Mouse (Mus musculus): ENCODE results near the gene Lce1c. TPM values are rescaled to one million over a fixed set of nuclear protein-coding genes. Genes with fewer than 3 reads are reported as not detected.

Lce1c gene
- polyA plus RNA-seq, 1 experiment from 2014 or later = not detected

- H3K9ac ChIP-seq = no peak within 1 kb of the TSS
- no peaks in the 10 kb centered on the region for H3K27me3 ChIP-seq (replicated peaks)
- no peaks in the 10 kb centered on the region for H3K36me3 ChIP-seq
- no peaks in the 10 kb centered on the region for H3K4me1 ChIP-seq
- 83% methylated on average over 3 of the region's 3 CpGs for WGBS
- no peak for ATAC-seq (ENCODE audit: low FRiP score, low read depth)
- no peak within 1 kb of the TSS for H3K4me2 ChIP-seq (replicated peaks)
- no peak within 1 kb of the TSS for H3K4me3 ChIP-seq
- no peak within 1 kb of the TSS for H3K27ac ChIP-seq
- H3K9me3 ChIP-seq = no peaks in the 10 kb centered on the region
These were observed 41.2 kb downstream of the Lce1c start, which contains the start of gene Lce1f for GRCm38 (mm10) chr3:92720250-92720649. Gene Lce1f, minus strand, starts transcription at chr3:92720350.

- Histone ChIP-seq H3K9ac (no peak overlapping the region), H3K4me2 (replicated peaks) (no peak overlapping the region), H3K36me3 (no peaks in the 10 kb centered on the region), H3K4me1 (no peaks in the 10 kb centered on the region), H3K27ac (no peak overlapping the region), H3K4me3 (no peak overlapping the region), H3K9me3 (no peaks in the 10 kb centered on the region), H3K27me3 (replicated peaks) (no peaks in the 10 kb centered on the region)
- 91% methylated on average over 5 of the region's 5 CpGs for WGBS
- ATAC-seq (ENCODE audit: low FRiP score, low read depth) = no peak
These were observed 43.6 kb downstream of the Lce1c start for GRCm38 (mm10) chr3:92722631-92723030.

Other genes starting within 250 kb of the Lce1c start
- gene Gm9774, start 249.8 kb upstream of the Lce1c start, polyA plus RNA-seq (2016; fragmentation: Nextera tagmentation; extraction: Ambion mirVana) = 7.4 and 8.9 TPM in 2 replicates
- not detected in 2 replicates for gene Sprr2k, start 246.7 kb upstream of the Lce1c start, polyA plus RNA-seq (2016; fragmentation: Nextera tagmentation; extraction: Ambion mirVana)
- gene Sprr1b, start 240.5 kb upstream of the Lce1c start, polyA plus RNA-seq (2016; fragmentation: Nextera tagmentation; extraction: Ambion mirVana) = not detected in 2 replicates
- not detected in 2 replicates for gene Sprr3, start 220.5 kb upstream of the Lce1c start, polyA plus RNA-seq (2016; fragmentation: Nextera tagmentation; extraction: Ambion mirVana)
- gene Sprr1a, start 193.4 kb upstream of the Lce1c start, polyA plus RNA-seq (2016; fragmentation: Nextera tagmentation; extraction: Ambion mirVana) = not detected in 2 replicates
- gene Sprr4, start 178.8 kb upstream of the Lce1c start, polyA plus RNA-seq (2016; fragmentation: Nextera tagmentation; extraction: Ambion mirVana) = not detected in 2 replicates
- gene 2310046K23Rik, start 144.7 kb upstream of the Lce1c start, polyA plus RNA-seq (2016; fragmentation: Nextera tagmentation; extraction: Ambion mirVana) = not detected in 2 replicates
- gene Ivl, start 105.5 kb upstream of the Lce1c start, polyA plus RNA-seq (2016; fragmentation: Nextera tagmentation; extraction: Ambion mirVana) = 0.10 and 0.13 TPM in 2 replicates
- not detected in 2 replicates for gene Smcp, start 90.2 kb upstream of the Lce1c start, polyA plus RNA-seq (2016; fragmentation: Nextera tagmentation; extraction: Ambion mirVana)
- not detected in 2 replicates for gene 2210017I01Rik, start 71.8 kb upstream of the Lce1c start, polyA plus RNA-seq (2016; fragmentation: Nextera tagmentation; extraction: Ambion mirVana)
- gene Lce6a, start 57.6 kb upstream of the Lce1c start, polyA plus RNA-seq (2016; fragmentation: Nextera tagmentation; extraction: Ambion mirVana) = not detected in 2 replicates
- not detected in 2 replicates for gene Lce1a1, start 30.9 kb upstream of the Lce1c start, polyA plus RNA-seq (2016; fragmentation: Nextera tagmentation; extraction: Ambion mirVana)
- not detected in 2 replicates for gene Lce1b, start 22.3 kb upstream of the Lce1c start, polyA plus RNA-seq (2016; fragmentation: Nextera tagmentation; extraction: Ambion mirVana)
- gene Lce1a2, start 8.9 kb upstream of the Lce1c start, polyA plus RNA-seq (2016; fragmentation: Nextera tagmentation; extraction: Ambion mirVana) = not detected in 2 replicates
- not detected in 2 replicates for gene Lce1d, start 8.0 kb downstream of the Lce1c start, polyA plus RNA-seq (2016; fragmentation: Nextera tagmentation; extraction: Ambion mirVana)
- gene Lce1e, start 29.8 kb downstream of the Lce1c start, polyA plus RNA-seq (2016; fragmentation: Nextera tagmentation; extraction: Ambion mirVana) = not detected in 2 replicates
- gene Lce1f, start 41.1 kb downstream of the Lce1c start, polyA plus RNA-seq (2016; fragmentation: Nextera tagmentation; extraction: Ambion mirVana) = not detected in 2 replicates
- gene Gm38119, start 59.8 kb downstream of the Lce1c start, polyA plus RNA-seq (2016; fragmentation: Nextera tagmentation; extraction: Ambion mirVana) = not detected in 2 replicates
- not detected in 2 replicates for gene Lce1g, start 73.1 kb downstream of the Lce1c start, polyA plus RNA-seq (2016; fragmentation: Nextera tagmentation; extraction: Ambion mirVana)
- not detected in 2 replicates for gene Lce1h, start 85.8 kb downstream of the Lce1c start, polyA plus RNA-seq (2016; fragmentation: Nextera tagmentation; extraction: Ambion mirVana)
- gene Lce1i, start 99.7 kb downstream of the Lce1c start, polyA plus RNA-seq (2016; fragmentation: Nextera tagmentation; extraction: Ambion mirVana) = not detected in 2 replicates
- gene Lce1j, start 111.3 kb downstream of the Lce1c start, polyA plus RNA-seq (2016; fragmentation: Nextera tagmentation; extraction: Ambion mirVana) = not detected in 2 replicates
- gene Lce1k, start 128.6 kb downstream of the Lce1c start, polyA plus RNA-seq (2016; fragmentation: Nextera tagmentation; extraction: Ambion mirVana) = not detected in 2 replicates
- not detected in 2 replicates for gene Kprp, start 148.0 kb downstream of the Lce1c start, polyA plus RNA-seq (2016; fragmentation: Nextera tagmentation; extraction: Ambion mirVana)
- gene Lce1l, start 172.0 kb downstream of the Lce1c start, polyA plus RNA-seq (2016; fragmentation: Nextera tagmentation; extraction: Ambion mirVana) = not detected in 2 replicates
- not detected in 2 replicates for gene 2310050C09Rik, start 191.0 kb downstream of the Lce1c start, polyA plus RNA-seq (2016; fragmentation: Nextera tagmentation; extraction: Ambion mirVana)
- gene Lce3a, start 247.0 kb downstream of the Lce1c start, polyA plus RNA-seq (2016; fragmentation: Nextera tagmentation; extraction: Ambion mirVana) = not detected in 2 replicates

All from neural tube, embryonic 12.5 days (tissue).